Mouse (Mus musculus) stomach, postnatal 0 days (tissue): ENCODE measurements around the gene Rbp4. TPM values are rescaled to one million over a fixed set of nuclear protein-coding genes. Genes with fewer than 3 reads are reported as not detected.

Experiments used
- ATAC-seq: fragments of 200-750 bp; cut with Nextera tagmentation; 2 replicates; pipeline ENCODE4 v1.8.0; 2017; ENCODE audit not compliant: low FRiP score, low TSS enrichment
- DNase-seq: peaks from one replicate; pipeline ENCODE4 v3.0.0-alpha.2; 2016; ENCODE audit warnings: low spot score
- H3K27ac ChIP-seq: fragments of 300-500 bp; sonication (generic); replicated peaks from 2 replicates; pipeline ENCODE4 v1.5.1; 2014; ENCODE audit warnings: mild to moderate bottlenecking, control low read depth
- H3K27me3 ChIP-seq: fragments of 300-500 bp; sonication (generic); 2 replicates; pipeline ENCODE4 v1.6.1; 2014; ENCODE audit warnings: low read length; ENCODE audit not compliant: control insufficient read depth, insufficient read depth
- H3K36me3 ChIP-seq: fragments of 300-500 bp; sonication (generic); 2 replicates; pipeline ENCODE4 v1.6.1; 2014; ENCODE audit warnings: low read length, mixed read lengths; ENCODE audit not compliant: control insufficient read depth, insufficient read depth
- H3K4me1 ChIP-seq: fragments of 300-500 bp; sonication (generic); replicated peaks from 2 replicates; pipeline ENCODE4 v1.6.1; 2014; ENCODE audit warnings: antibody characterized with exemption; ENCODE audit not compliant: control insufficient read depth, insufficient read depth
- H3K4me2 ChIP-seq: fragments of 300-500 bp; sonication (generic); replicated peaks from 2 replicates; pipeline ENCODE4 v1.6.1; 2014; ENCODE audit warnings: low read depth, mild to moderate bottlenecking, control low read depth, moderate library complexity
- H3K4me3 ChIP-seq: fragments of 300-500 bp; sonication (generic); 2 replicates; pipeline ENCODE4 v1.5.1; 2014; ENCODE audit warnings: low read depth, low read length, control low read depth
- H3K9ac ChIP-seq: fragments of 300-500 bp; sonication (generic); 2 replicates; pipeline ENCODE4 v1.6.1; 2014; ENCODE audit warnings: mild to moderate bottlenecking, low read length, control low read depth, mixed read lengths
- H3K9me3 ChIP-seq: fragments of 300-500 bp; sonication (generic); 2 replicates; pipeline ENCODE4 v1.6.1; 2016; ENCODE audit warnings: low read length; ENCODE audit not compliant: control insufficient read depth
- CTCF ChIP-seq: IDR thresholded peaks from 2 replicates; pipeline ENCODE4 v1.5.1; 2016; ENCODE audit warnings: antibody characterized with exemption, low read depth, mild to moderate bottlenecking, moderate library complexity
- EP300 ChIP-seq: optimal IDR thresholded peaks from 2 replicates; pipeline ENCODE3; 2016; ENCODE audit warnings: antibody characterized with exemption
- WGBS: fragments of 180-500 bp; shearing (Covaris S2); extraction: QIAGEN DNeasy Blood & Tissue Kit; methylation state at CpG from one replicate; pipeline ENCODE4 v1.1.7; 2014; 5-methylcytosine and 5-hydroxymethylcytosine counted together
- polyA plus RNA-seq: library from polyadenylated mRNA; unstranded; fragments of >200 nt; fragmentation: Nextera tagmentation; extraction: Ambion mirVana; gene quantifications from 2 replicates; pipeline ENCODE4 v1.2.1, GENCODE M21; 2015

Rbp4 gene
- polyA plus RNA-seq: 21.3 and 31.7 TPM in 2 replicates

DNA sequence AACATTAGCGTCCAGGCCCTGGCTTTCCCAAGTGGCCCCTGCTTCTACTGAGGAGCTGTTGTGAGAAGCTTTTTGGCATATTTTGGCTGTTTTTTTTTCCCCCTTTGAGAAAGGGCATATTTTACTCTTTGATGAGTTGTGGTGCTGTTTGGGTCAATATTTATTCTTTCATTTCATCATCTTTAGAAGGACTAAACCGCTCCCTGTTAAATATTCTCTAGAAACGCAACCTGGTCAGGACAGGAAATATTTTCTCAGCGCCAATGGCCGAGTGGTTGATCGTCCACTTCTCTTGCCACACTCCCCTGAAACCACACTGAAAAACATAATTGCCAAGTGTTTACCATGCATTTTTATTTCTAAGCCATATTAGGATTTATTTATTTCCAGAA, at the start of gene Rbp4:
Rbp4 (minus strand) TSS at position 63 of the 392 bp plus-strand sequence.
- H3K9me3 ChIP-seq: no peaks in the 10 kb centered on the region
- WGBS: 55% methylated on average over 6 of the region's 6 CpGs
- H3K27me3 ChIP-seq: no peaks in the 10 kb centered on the region
- ATAC-seq (no peak), DNase-seq (no peak)
- no peaks in the 10 kb centered on the region for H3K36me3 ChIP-seq
- no peaks in the 10 kb centered on the region for H3K4me1 ChIP-seq
- H3K4me3 ChIP-seq: peak within 1 kb of the TSS; percentile 48
- peak within 1 kb of the TSS; percentile 86 for H3K4me2 ChIP-seq
- H3K27ac ChIP-seq: no peak within 1 kb of the TSS
- peak within 1 kb of the TSS; percentile 39; the same call in 1 of the 2 replicates for H3K9ac ChIP-seq
- no peak for TF ChIP-seq EP300

DNA sequence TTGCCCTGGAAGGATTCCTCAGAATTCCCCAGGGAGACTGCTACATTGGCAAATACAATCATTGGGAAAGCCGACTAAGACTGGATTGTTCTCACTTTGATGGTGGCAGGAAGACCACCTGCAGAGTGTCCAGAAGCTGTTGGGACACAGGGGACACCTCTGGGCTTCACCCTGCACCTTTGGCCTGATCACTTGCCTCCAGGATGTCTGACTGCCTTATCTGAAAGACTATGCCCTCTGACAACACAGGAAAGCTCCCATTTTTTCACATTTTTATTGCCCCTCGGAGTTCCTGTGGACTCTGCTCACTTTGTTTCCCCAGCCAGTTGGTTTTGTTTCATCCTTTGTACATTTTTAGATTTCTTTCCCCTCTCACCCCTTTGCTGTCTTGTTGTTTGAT, 39.6 kb upstream of the Rbp4 start:
- no peak for ATAC-seq
- no peak overlapping the region for H3K27ac ChIP-seq

DNA sequence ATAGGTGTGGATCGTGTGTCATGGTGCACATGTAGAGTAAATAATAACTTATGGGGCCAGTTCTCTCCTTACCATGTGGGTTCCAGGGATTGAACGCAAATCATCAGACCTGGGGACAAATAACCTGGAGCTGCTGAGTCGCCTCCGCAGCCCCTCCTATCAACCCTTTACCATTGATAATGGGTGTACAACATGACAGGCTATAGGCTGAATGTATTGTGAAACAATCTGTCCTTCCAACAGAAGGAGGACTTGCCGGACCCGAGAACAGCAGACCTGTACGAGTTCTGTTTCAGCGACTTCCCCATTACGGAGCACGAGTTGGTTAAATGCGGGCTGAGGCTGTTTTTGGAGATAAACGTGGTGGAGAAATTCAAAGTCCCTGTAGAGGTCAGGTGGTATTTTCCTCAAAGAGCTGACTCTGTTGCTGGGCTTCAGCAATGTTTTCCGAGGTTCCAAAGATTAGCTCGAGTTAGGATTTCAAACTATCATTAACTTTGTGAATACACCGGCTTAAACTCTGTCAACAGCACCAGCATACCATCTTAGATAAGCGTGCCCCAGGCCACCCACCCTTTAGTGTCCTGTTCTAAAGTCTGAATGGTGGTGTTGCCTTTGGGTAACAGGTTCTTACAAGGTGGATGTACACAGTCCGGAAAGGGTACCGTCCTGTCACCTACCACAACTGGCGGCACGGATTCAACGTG, 36.7 kb upstream of the Rbp4 start:
- H3K36me3 ChIP-seq: no peaks in the 10 kb centered on the region
- H3K9me3 ChIP-seq: no peaks in the 10 kb centered on the region
- WGBS: 59% methylated on average over 21 of the region's 21 CpGs
- no peaks in the 10 kb centered on the region for H3K4me1 ChIP-seq
- H3K27ac ChIP-seq: no peak overlapping the region
- TF ChIP-seq CTCF: no peak
- TF ChIP-seq EP300: no peak
- DNase-seq (no peak), ATAC-seq (no peak)
- H3K9ac ChIP-seq: no peak overlapping the region
- no peaks in the 10 kb centered on the region for H3K27me3 ChIP-seq
- no peak overlapping the region for H3K4me3 ChIP-seq
- no peak overlapping the region; the same call in 1 of the 2 replicates for H3K4me2 ChIP-seq

More for the DNA sequence above, 39.6 kb upstream of the Rbp4 start:
- Histone ChIP-seq H3K4me3 (no peak overlapping the region), H3K9ac (no peak overlapping the region), H3K4me2 (no peak overlapping the region), H3K9me3 (no peaks in the 10 kb centered on the region), H3K36me3 (no peaks in the 10 kb centered on the region), H3K27me3 (no peaks in the 10 kb centered on the region), H3K4me1 (no peaks in the 10 kb centered on the region)
- DNase-seq: no peak
- 60% methylated on average over 2 of the region's 2 CpGs for WGBS
- no peak for TF ChIP-seq CTCF
- TF ChIP-seq EP300: no peak

DNA sequence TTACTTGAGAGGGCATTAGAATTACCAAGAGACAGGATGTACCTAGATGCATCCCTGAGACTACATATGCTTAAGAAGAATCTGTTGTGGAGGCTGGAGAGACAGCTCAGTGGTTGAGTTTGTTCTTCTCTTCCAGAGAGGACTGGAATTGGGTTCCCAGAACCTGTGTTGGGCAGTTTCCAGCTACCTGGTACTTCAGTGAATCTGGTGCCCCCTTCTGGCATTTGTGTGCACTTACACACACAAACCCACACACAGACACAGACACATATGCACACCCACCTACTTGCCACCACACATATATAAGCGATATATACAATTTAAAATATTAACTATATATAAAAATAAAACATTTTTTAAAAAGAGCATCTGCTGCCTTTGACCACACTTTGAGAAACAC, 31.2 kb upstream of the Rbp4 start:
- Histone ChIP-seq H3K36me3 (no peaks in the 10 kb centered on the region), H3K9ac (no peak overlapping the region), H3K4me2 (no peak overlapping the region), H3K4me3 (no peak overlapping the region), H3K27me3 (no peaks in the 10 kb centered on the region), H3K27ac (no peak overlapping the region), H3K9me3 (no peaks in the 10 kb centered on the region), H3K4me1 (no peaks in the 10 kb centered on the region)
- no peak for ATAC-seq
- no peak for DNase-seq
- WGBS: 96% methylated on average over 1 of the region's 1 CpGs
- TF ChIP-seq CTCF (peak; percentile 16; the same call in 1 of the 2 replicates), EP300 (no peak)

DNA sequence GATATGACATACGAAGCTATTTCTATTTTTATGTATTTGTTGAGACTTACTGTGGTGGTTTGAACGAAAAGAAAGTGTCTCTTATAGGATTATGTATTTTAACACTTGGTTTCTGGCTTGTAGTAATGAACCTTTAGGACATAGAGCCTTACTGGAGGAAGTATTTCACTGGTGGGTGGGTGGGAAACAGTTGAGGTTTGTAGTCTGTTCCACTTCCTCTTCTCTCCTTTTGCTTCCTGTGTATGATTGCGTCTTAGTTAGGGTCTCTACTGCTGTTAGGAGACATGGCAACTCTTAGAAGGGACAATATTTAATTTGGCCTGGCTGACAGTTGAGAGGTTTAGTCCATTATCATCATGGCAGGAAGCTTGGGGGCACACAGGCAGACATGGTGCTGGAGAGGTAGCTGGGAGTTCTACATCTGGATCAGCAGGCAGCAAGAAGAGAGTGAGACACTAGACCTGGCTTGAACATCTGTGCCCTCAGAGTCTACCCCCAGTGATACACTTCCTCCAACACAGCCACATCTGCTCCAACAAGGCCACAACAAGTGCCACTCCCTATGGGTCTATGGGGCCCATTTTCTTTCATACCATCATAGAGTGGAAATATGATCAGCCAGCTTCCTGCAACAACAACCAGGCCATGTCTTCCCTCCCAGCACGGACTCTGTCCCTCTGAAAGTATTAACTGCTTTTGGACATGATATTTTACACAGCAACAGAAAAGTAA, 18.6 kb upstream of the Rbp4 start:
- H3K9ac ChIP-seq: no peak overlapping the region
- TF ChIP-seq CTCF (no peak), EP300 (no peak)
- ATAC-seq (no peak), DNase-seq (no peak)
- no peak overlapping the region for H3K4me3 ChIP-seq
- WGBS: 71% methylated on average over 4 of the region's 4 CpGs
- no peaks in the 10 kb centered on the region for H3K36me3 ChIP-seq
- no peaks in the 10 kb centered on the region for H3K27me3 ChIP-seq
- no peaks in the 10 kb centered on the region for H3K9me3 ChIP-seq
- no peak overlapping the region for H3K4me2 ChIP-seq
- no peak overlapping the region for H3K27ac ChIP-seq
- H3K4me1 ChIP-seq: no peaks in the 10 kb centered on the region

DNA sequence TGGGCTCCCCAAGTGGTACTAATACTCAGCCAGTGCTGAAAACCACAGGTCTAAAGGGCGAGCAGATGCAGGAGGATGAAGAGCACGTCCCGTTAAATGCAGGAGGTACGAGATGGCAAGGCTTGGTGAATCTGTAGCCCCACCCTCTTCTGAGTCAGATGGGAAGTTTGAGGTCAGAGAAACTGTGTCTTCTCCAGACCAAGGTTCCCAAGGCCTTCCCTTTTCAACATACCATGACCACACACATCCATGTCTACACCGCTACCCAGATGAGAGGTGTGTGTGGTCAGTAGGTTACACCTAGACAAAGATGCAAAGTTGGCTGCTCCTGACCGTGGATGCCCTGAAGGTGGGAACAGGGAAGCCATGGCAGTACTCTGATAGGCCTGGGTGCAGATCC, 9.7 kb upstream of the Rbp4 start:
- Histone ChIP-seq H3K27ac (no peak overlapping the region), H3K4me3 (no peak overlapping the region), H3K4me2 (no peak overlapping the region), H3K9ac (no peak overlapping the region), H3K36me3 (no peaks in the 10 kb centered on the region), H3K4me1 (no peaks in the 10 kb centered on the region), H3K9me3 (no peaks in the 10 kb centered on the region), H3K27me3 (no peaks in the 10 kb centered on the region)
- 79% methylated on average over 6 of the region's 6 CpGs for WGBS
- no peak for DNase-seq
- ATAC-seq: no peak
- TF ChIP-seq CTCF (no peak), EP300 (no peak)
